Mouse (Mus musculus): ENCODE measurements around the gene Ffar1. TPM values are rescaled to one million over a fixed set of nuclear protein-coding genes. Genes with fewer than 3 reads are reported as not detected.
A peak's percentile ranks its signal among the peaks of the same experiment; 100 is the strongest.

Gene Ffar1
- total and polyA plus RNA-seq, 3 experiments = 0.20 TPM; not detected in 2

GRCm38 (mm10) chr7:30892515-30892914 lies 31.2 kb upstream of the Ffar1 start:
- Histone ChIP-seq H3K79me2 (replicated peaks; ENCODE audit: control insufficient read depth, insufficient read depth, low read length) (no peaks in the 10 kb centered on the region), H3K9ac (ENCODE audit: low read depth, low read length) (no peak overlapping the region), H3K36me3 (ENCODE audit: control insufficient read depth, insufficient read depth, low read length) (no peaks in the 10 kb centered on the region), H3K4me3 (no peak overlapping the region), H3K27ac (no peak overlapping the region), H3K27me3 (ENCODE audit: control insufficient read depth, insufficient read depth, low read length) (no peaks in the 10 kb centered on the region), H3K4me1 (ENCODE audit: control insufficient read depth, insufficient read depth, low read length) (no peaks in the 10 kb centered on the region)
- WGBS = 60% methylated on average over 3 of the region's 3 CpGs
- intact Hi-C loops (cut with DNase I) = no loop called here
- TF ChIP-seq EP300 (IDR thresholded peaks at IDR 0.05; ENCODE audit: insufficient read depth, low read depth, low read length) (no peak), POLR2A (IDR thresholded peaks at IDR 0.05; ENCODE audit: insufficient read depth, low read depth, low read length) (no peak), CTCF (IDR thresholded peaks at IDR 0.05) (no peak)
- DNase-seq = no peak

DNA sequence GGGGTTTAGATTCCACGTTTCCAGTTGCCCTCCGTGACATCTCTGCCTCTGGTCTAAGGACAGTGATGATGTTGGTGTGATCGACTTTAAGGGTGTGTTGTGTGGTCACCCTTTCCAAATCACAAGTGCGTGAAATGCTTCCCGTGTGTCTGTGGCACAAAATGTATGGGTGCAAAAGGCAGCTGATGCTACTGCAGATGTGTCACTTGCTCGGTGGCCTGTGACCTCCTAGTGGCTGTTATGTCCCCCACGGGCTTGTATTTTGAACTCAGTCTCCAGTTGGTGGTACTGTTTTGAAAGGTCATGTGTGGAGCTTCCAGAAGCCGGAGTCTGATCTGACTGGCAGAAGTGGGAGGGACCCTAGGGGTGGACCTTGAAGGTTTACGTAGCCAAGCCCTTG lies 30.4 kb upstream of the Ffar1 start:
- no peak overlapping the region for H3K27ac ChIP-seq
- intact Hi-C loops (cut with DNase I) = no loop called here
- WGBS = 84% methylated on average over 9 of the region's 9 CpGs
- H3K4me1 ChIP-seq (ENCODE audit: control insufficient read depth, insufficient read depth, low read length) = no peaks in the 10 kb centered on the region
- no peak for DNase-seq
- H3K79me2 ChIP-seq (replicated peaks; ENCODE audit: control insufficient read depth, insufficient read depth, low read length) = no peaks in the 10 kb centered on the region
- no peak overlapping the region for H3K9ac ChIP-seq (ENCODE audit: low read depth, low read length)
- H3K4me3 ChIP-seq = no peak overlapping the region
- no peaks in the 10 kb centered on the region for H3K27me3 ChIP-seq (ENCODE audit: control insufficient read depth, insufficient read depth, low read length)
- TF ChIP-seq EP300 (IDR thresholded peaks at IDR 0.05; ENCODE audit: insufficient read depth, low read depth, low read length) (no peak), POLR2A (IDR thresholded peaks at IDR 0.05; ENCODE audit: insufficient read depth, low read depth, low read length) (no peak), CTCF (IDR thresholded peaks at IDR 0.05) (no peak)
- H3K36me3 ChIP-seq (ENCODE audit: control insufficient read depth, insufficient read depth, low read length) = no peaks in the 10 kb centered on the region

- H3K36me3 ChIP-seq (ENCODE audit: control insufficient read depth, insufficient read depth, low read length) = no peaks in the 10 kb centered on the region
- DNase-seq = no peak
- no peak overlapping the region for H3K4me3 ChIP-seq
- no peak overlapping the region for H3K27ac ChIP-seq
- H3K27me3 ChIP-seq (ENCODE audit: control insufficient read depth, insufficient read depth, low read length) = no peaks in the 10 kb centered on the region
- no peak for TF ChIP-seq CTCF (IDR thresholded peaks at IDR 0.05)
- TF ChIP-seq EP300 (IDR thresholded peaks at IDR 0.05; ENCODE audit: insufficient read depth, low read depth, low read length) = no peak
- TF ChIP-seq POLR2A (IDR thresholded peaks at IDR 0.05; ENCODE audit: insufficient read depth, low read depth, low read length) = no peak
- H3K9ac ChIP-seq (ENCODE audit: low read depth, low read length) = no peak overlapping the region
- WGBS = 14% methylated on average over 2 of the region's 2 CpGs
- no peaks in the 10 kb centered on the region for H3K4me1 ChIP-seq (ENCODE audit: control insufficient read depth, insufficient read depth, low read length)
- intact Hi-C loops (cut with DNase I) = no loop called here
- H3K79me2 ChIP-seq (replicated peaks; ENCODE audit: control insufficient read depth, insufficient read depth, low read length) = no peaks in the 10 kb centered on the region
These were observed 29.3 kb upstream of the Ffar1 start for GRCm38 (mm10) chr7:30890681-30891080.

- TF ChIP-seq POLR2A (IDR thresholded peaks at IDR 0.05; ENCODE audit: insufficient read depth, low read depth, low read length) (no peak), EP300 (IDR thresholded peaks at IDR 0.05; ENCODE audit: insufficient read depth, low read depth, low read length) (no peak), CTCF (IDR thresholded peaks at IDR 0.05) (no peak)
- Histone ChIP-seq H3K27ac (no peak overlapping the region), H3K27me3 (ENCODE audit: control insufficient read depth, insufficient read depth, low read length) (no peaks in the 10 kb centered on the region), H3K36me3 (ENCODE audit: control insufficient read depth, insufficient read depth, low read length) (no peaks in the 10 kb centered on the region), H3K4me1 (ENCODE audit: control insufficient read depth, insufficient read depth, low read length) (no peaks in the 10 kb centered on the region), H3K79me2 (replicated peaks; ENCODE audit: control insufficient read depth, insufficient read depth, low read length) (no peaks in the 10 kb centered on the region), H3K9ac (ENCODE audit: low read depth, low read length) (no peak overlapping the region), H3K4me3 (no peak overlapping the region)
- WGBS = 75% methylated on average over 7 of the region's 7 CpGs
- intact Hi-C loops (cut with DNase I) = no loop called here
- no peak for DNase-seq
These were observed 27.4 kb upstream of the Ffar1 start for GRCm38 (mm10) chr7:30888786-30889185.

GRCm38 (mm10) chr7:30887568-30888188 lies 26.3 kb upstream of the Ffar1 start:
- H3K27me3 ChIP-seq (ENCODE audit: control insufficient read depth, insufficient read depth, low read length) = no peaks in the 10 kb centered on the region
- DNase-seq = peak in 1 of 2 experiments; percentile 47
- no peaks in the 10 kb centered on the region for H3K79me2 ChIP-seq (replicated peaks; ENCODE audit: control insufficient read depth, insufficient read depth, low read length)
- TF ChIP-seq CTCF (IDR thresholded peaks at IDR 0.05) = no peak
- no peak for TF ChIP-seq POLR2A (IDR thresholded peaks at IDR 0.05; ENCODE audit: insufficient read depth, low read depth, low read length)
- no peak for TF ChIP-seq EP300 (IDR thresholded peaks at IDR 0.05; ENCODE audit: insufficient read depth, low read depth, low read length)
- intact Hi-C loops (cut with DNase I) = no loop called here
- WGBS = 75% methylated on average over 14 of the region's 14 CpGs
- no peak overlapping the region for H3K27ac ChIP-seq
- H3K9ac ChIP-seq (ENCODE audit: low read depth, low read length) = no peak overlapping the region
- H3K4me3 ChIP-seq = no peak overlapping the region
- no peaks in the 10 kb centered on the region for H3K36me3 ChIP-seq (ENCODE audit: control insufficient read depth, insufficient read depth, low read length)
- no peaks in the 10 kb centered on the region for H3K4me1 ChIP-seq (ENCODE audit: control insufficient read depth, insufficient read depth, low read length)

DNA sequence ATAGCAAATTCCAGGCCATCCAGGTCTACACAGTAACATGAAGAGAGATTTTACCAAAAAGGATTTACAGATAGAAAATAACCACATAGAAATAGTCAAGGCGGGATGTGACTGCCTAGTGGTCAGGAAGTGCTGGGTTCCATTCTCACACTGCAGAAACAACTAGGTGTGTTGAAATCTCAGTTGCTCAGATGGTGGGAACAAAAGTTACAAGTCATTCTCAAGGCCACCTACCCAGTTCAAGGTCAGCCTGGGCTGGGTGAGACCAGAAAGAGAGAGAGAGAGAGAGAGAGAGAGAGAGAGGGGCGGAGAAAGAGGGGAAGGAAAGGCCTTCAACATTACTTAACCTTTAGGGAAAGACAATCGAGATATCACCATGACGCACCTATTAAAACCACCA lies 25.5 kb upstream of the Ffar1 start:
- no peak overlapping the region for H3K9ac ChIP-seq (ENCODE audit: low read depth, low read length)
- no peak overlapping the region for H3K4me3 ChIP-seq
- no peaks in the 10 kb centered on the region for H3K36me3 ChIP-seq (ENCODE audit: control insufficient read depth, insufficient read depth, low read length)
- intact Hi-C loops (cut with DNase I) = no loop called here
- TF ChIP-seq CTCF (IDR thresholded peaks at IDR 0.05) = no peak
- TF ChIP-seq POLR2A (IDR thresholded peaks at IDR 0.05; ENCODE audit: insufficient read depth, low read depth, low read length) = no peak
- TF ChIP-seq EP300 (IDR thresholded peaks at IDR 0.05; ENCODE audit: insufficient read depth, low read depth, low read length) = no peak
- no peaks in the 10 kb centered on the region for H3K4me1 ChIP-seq (ENCODE audit: control insufficient read depth, insufficient read depth, low read length)
- H3K27ac ChIP-seq = no peak overlapping the region
- 76% methylated on average over 4 of the region's 4 CpGs for WGBS
- H3K79me2 ChIP-seq (replicated peaks; ENCODE audit: control insufficient read depth, insufficient read depth, low read length) = no peaks in the 10 kb centered on the region
- no peak for DNase-seq
- no peaks in the 10 kb centered on the region for H3K27me3 ChIP-seq (ENCODE audit: control insufficient read depth, insufficient read depth, low read length)

All from heart, adult 2 months (tissue).